Mouse (Mus musculus) CH12F3 (cell line): ENCODE results near the gene Tpi1.
"Not testable (repeated sequence)": the region's sequence is repeated elsewhere in the genome, so short reads cannot be mapped to it uniquely, and the experiment has no call there.

Experiments
- in situ Hi-C: fragments of 300-500 bp; cut with MboI; formaldehyde crosslinking; loops from 2 replicates; pipeline ENCODE4 v1.14.3; 2020; ENCODE audit warnings: low sequenced_read_pairs

Gene Tpi1

GRCm38 (mm10) chr6:124834512-124835081 is 20.5 kb upstream of the Tpi1 start:
- in situ Hi-C loops: no loop called here

- in situ Hi-C loops: no loop called here
Measured at GRCm38 (mm10) chr6:124831649-124832048, 17.6 kb upstream of the Tpi1 start.

GRCm38 (mm10) chr6:124831199-124831598 is 17.1 kb upstream of the Tpi1 start:
- in situ Hi-C loops: not testable (repeated sequence)

- in situ Hi-C loops: no loop called here
Measured at GRCm38 (mm10) chr6:124829799-124830700, 16.0 kb upstream of the Tpi1 start.

- in situ Hi-C loops: no loop called here
Measured at GRCm38 (mm10) chr6:124828868-124829798, 15.0 kb upstream of the Tpi1 start, which contains the start of the genes Usp5 and Cdca3. Usp5 (minus strand) TSS chr6:124829484. Cdca3 (plus strand) TSS chr6:124829547.

- in situ Hi-C loops: no loop called here
Measured at GRCm38 (mm10) chr6:124828101-124828592, 14.1 kb upstream of the Tpi1 start.

- in situ Hi-C loops: no loop called here
Measured at GRCm38 (mm10) chr6:124822049-124822448, 8.0 kb upstream of the Tpi1 start.

GRCm38 (mm10) chr6:124820891-124821290 is 6.8 kb upstream of the Tpi1 start:
- in situ Hi-C loops: no loop called here

GRCm38 (mm10) chr6:124817971-124818370 is 3.9 kb upstream of the Tpi1 start:
- in situ Hi-C loops: no loop called here

- in situ Hi-C loops: no loop called here
Measured at GRCm38 (mm10) chr6:124817563-124817962, 3.5 kb upstream of the Tpi1 start.

- in situ Hi-C loops: no loop called here
Measured at GRCm38 (mm10) chr6:124817125-124817524, 3.0 kb upstream of the Tpi1 start.

GRCm38 (mm10) chr6:124816611-124817010 is 2.5 kb upstream of the Tpi1 start:
- in situ Hi-C loops: no loop called here

- in situ Hi-C loops: no loop called here
Measured at GRCm38 (mm10) chr6:124814858-124815774, 1.0 kb upstream of the Tpi1 start.

GRCm38 (mm10) chr6:124814448-124814847 is 352 bp upstream of the Tpi1 start:
- in situ Hi-C loops: no loop called here

GRCm38 (mm10) chr6:124813496-124813895 is 600 bp downstream of the Tpi1 start:
- in situ Hi-C loops: no loop called here

- in situ Hi-C loops: no loop called here
Measured at GRCm38 (mm10) chr6:124812848-124813247, 1.2 kb downstream of the Tpi1 start.

- in situ Hi-C loops: no loop called here
Measured at GRCm38 (mm10) chr6:124811701-124812560, 2.2 kb downstream of the Tpi1 start.

GRCm38 (mm10) chr6:124811403-124811665 is 2.8 kb downstream of the Tpi1 start:
- in situ Hi-C loops: no loop called here
